Mouse (Mus musculus): ENCODE measurements around the gene 1700001C02Rik. TPM values are rescaled to one million over a fixed set of nuclear protein-coding genes. Genes with fewer than 3 reads are reported as not detected.

The 1700001C02Rik gene
- polyA plus RNA-seq, 1 experiment from 2014 or later = 0.70 TPM

GRCm38 (mm10) chr5:30527129-30527528, 61.3 kb downstream of the 1700001C02Rik start:
- H3K27me3 ChIP-seq (ENCODE audit: control insufficient read depth, insufficient read depth, low read length) = no peaks in the 10 kb centered on the region
- no peaks in the 10 kb centered on the region for H3K4me1 ChIP-seq (ENCODE audit: control insufficient read depth, insufficient read depth, low read length)
- no peak overlapping the region for H3K27ac ChIP-seq (ENCODE audit: low read depth, low read length)
- WGBS = 80% methylated on average over 5 of the region's 5 CpGs
- H3K9ac ChIP-seq (replicated peaks; ENCODE audit: low read depth, low read length) = no peak overlapping the region
- H3K36me3 ChIP-seq (ENCODE audit: control insufficient read depth, insufficient read depth, low read length) = no peaks in the 10 kb centered on the region
- H3K4me3 ChIP-seq (ENCODE audit: low read depth, low read length) = no peak overlapping the region
- no peak for ATAC-seq (ENCODE audit: low read depth)
- H3K4me2 ChIP-seq (ENCODE audit: low read depth, low read length) = no peak overlapping the region
- no peaks in the 10 kb centered on the region for H3K9me3 ChIP-seq (ENCODE audit: control insufficient read depth, low read length)

- no peaks in the 10 kb centered on the region for H3K9me3 ChIP-seq (ENCODE audit: control insufficient read depth, low read length)
- no peaks in the 10 kb centered on the region for H3K27me3 ChIP-seq (ENCODE audit: control insufficient read depth, insufficient read depth, low read length)
- 51% methylated on average over 4 of the region's 4 CpGs for WGBS
- H3K36me3 ChIP-seq (ENCODE audit: control insufficient read depth, insufficient read depth, low read length) = no peaks in the 10 kb centered on the region
- ATAC-seq (ENCODE audit: low read depth) = no peak
- no peak overlapping the region for H3K9ac ChIP-seq (replicated peaks; ENCODE audit: low read depth, low read length)
- H3K4me2 ChIP-seq (ENCODE audit: low read depth, low read length) = no peak overlapping the region
- no peaks in the 10 kb centered on the region for H3K4me1 ChIP-seq (ENCODE audit: control insufficient read depth, insufficient read depth, low read length)
- no peak overlapping the region for H3K27ac ChIP-seq (ENCODE audit: low read depth, low read length)
- H3K4me3 ChIP-seq (ENCODE audit: low read depth, low read length) = no peak overlapping the region
Measured at GRCm38 (mm10) chr5:30528906-30529305, 63.1 kb downstream of the 1700001C02Rik start.

Other genes with a start within 250 kb of the 1700001C02Rik start
- 41.5 and 45.3 TPM in 2 replicates for gene Selenoi, start 233.5 kb upstream of the 1700001C02Rik start, polyA plus RNA-seq (2014; fragmentation: Nextera tagmentation; extraction: Ambion mirVana)
- 3.3 and 3.7 TPM in 2 replicates for gene Drc1, start 184.7 kb upstream of the 1700001C02Rik start, polyA plus RNA-seq (2014; fragmentation: Nextera tagmentation; extraction: Ambion mirVana)
- gene Otof, start 4.1 kb upstream of the 1700001C02Rik start, polyA plus RNA-seq (2014; fragmentation: Nextera tagmentation; extraction: Ambion mirVana) = 2.5 and 5.8 TPM in 2 replicates
- not detected in 2 replicates for gene Cib4, start 79.8 kb downstream of the 1700001C02Rik start, polyA plus RNA-seq (2014; fragmentation: Nextera tagmentation; extraction: Ambion mirVana)
- gene Kcnk3, start 122.1 kb downstream of the 1700001C02Rik start, polyA plus RNA-seq (2014; fragmentation: Nextera tagmentation; extraction: Ambion mirVana) = 10.5 and 12.9 TPM in 2 replicates
- gene Slc35f6, start 181.9 kb downstream of the 1700001C02Rik start, polyA plus RNA-seq (2014; fragmentation: Nextera tagmentation; extraction: Ambion mirVana) = 33.1 and 37.1 TPM in 2 replicates
- gene Cenpa, start 200.7 kb downstream of the 1700001C02Rik start, polyA plus RNA-seq (2014; fragmentation: Nextera tagmentation; extraction: Ambion mirVana) = 23.7 and 29.3 TPM in 2 replicates
- gene Dpysl5, start 245.5 kb downstream of the 1700001C02Rik start, polyA plus RNA-seq (2014; fragmentation: Nextera tagmentation; extraction: Ambion mirVana) = 178 and 203 TPM in 2 replicates